Mouse (Mus musculus): ENCODE measurements at regions not wholly inside any gene's neighbourhood (a gene's known extent, or its start where the extent isn't known, plus 50 kb on each side); places are given as distances from the start of the nearest gene placed in this dataset.

GRCm38 (mm10) chr10:65716914-65717610, 1378.9 kb upstream of the Jmjd1c start:
- DNase-seq (ENCODE audit: low spot score in 2 of 2) = no peak
- intact Hi-C loops (cut with DNase I) = no loop called here

GRCm38 (mm10) chr10:65722496-65722895, 1373.4 kb upstream of the Jmjd1c start:
- no peak for DNase-seq (ENCODE audit: low spot score in 2 of 2)
- intact Hi-C loops (cut with DNase I) = no loop called here

- intact Hi-C loops (cut with DNase I) = loop anchor here (5.0 to 10.0 kb wide), 3 partner anchors 515 to 1687 kb away; no protein-coding TSS in a partner anchor
- DNase-seq (ENCODE audit: low spot score in 2 of 2) = no peak
These were observed 1326.5 kb upstream of the Jmjd1c start for GRCm38 (mm10) chr10:65769451-65769850.

GRCm38 (mm10) chr10:65771936-65772335, 1324.0 kb upstream of the Jmjd1c start:
- intact Hi-C loops (cut with DNase I) = no loop called here
- no peak for DNase-seq (ENCODE audit: low spot score in 2 of 2)

GRCm38 (mm10) chr10:65784994-65785393, 1310.9 kb upstream of the Jmjd1c start:
- no peak for DNase-seq (ENCODE audit: low spot score in 2 of 2)
- intact Hi-C loops (cut with DNase I) = no loop called here
